Comparison of ENCODE assay signal across 37 mouse cellular contexts in the genomic region with DNA sequence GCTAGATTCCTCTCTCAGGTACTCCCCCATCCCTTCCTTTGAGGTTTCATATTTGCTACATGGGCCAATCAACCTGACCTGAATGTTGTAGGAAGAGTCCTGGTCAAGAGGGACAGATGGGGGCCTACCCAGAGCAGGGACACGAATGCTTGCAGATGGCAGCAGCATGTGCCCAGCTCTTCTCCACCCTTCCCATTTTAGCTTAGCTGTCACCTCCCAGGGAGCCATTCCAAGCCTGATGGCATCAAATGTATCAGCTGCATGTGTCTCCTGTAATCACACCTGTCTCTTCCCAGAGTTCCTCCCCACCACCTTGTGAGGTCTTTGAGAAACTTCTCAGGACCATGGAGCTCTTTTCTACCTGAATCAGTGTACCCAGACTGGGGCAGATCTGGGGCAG. TPM values are rescaled to one million over a fixed set of nuclear protein-coding genes. Genes with fewer than 3 reads are reported as not detected.
"Had no signal": no experiment of that assay in that cellular context is flagged by ENCODE, and none has a peak within 500 bp of the region (broad histone marks: within the 10 kb centered on the region; RNA-seq: fewer than 3 reads in every experiment).

No protein-coding gene starts in this region.

- ATAC-seq: hindbrain, embryonic 16.5 days; inflammation-experienced regulatory T-cells, adult 6 months; intestine, embryonic 15.5 days; liver, embryonic 12.5 days had no signal

- H3K4me3 ChIP-seq: heart, adult 2 months; heart, embryonic 10.5 days; heart, embryonic 12.5 days; hindbrain, embryonic 10.5 days; hindbrain, embryonic 12.5 days; intestine, embryonic 15.5 days; kidney, embryonic 15.5 days; layer of hippocampus, adult 2 months; limb, embryonic 13.5 days; limb, embryonic 15.5 days; liver, embryonic 12.5 days had no signal

- H3K9me3 ChIP-seq: intestine, embryonic 15.5 days; limb, embryonic 15.5 days had no signal

- H3K4me2 ChIP-seq: heart, embryonic 12.5 days; hindbrain, embryonic 12.5 days; hindbrain, embryonic 14.5 days; intestine, embryonic 15.5 days; kidney, embryonic 15.5 days; limb, embryonic 13.5 days; limb, embryonic 15.5 days; liver, embryonic 12.5 days had no signal

- H3K4me1 ChIP-seq: hindbrain, embryonic 10.5 days; hindbrain, embryonic 12.5 days; intestine, embryonic 15.5 days; limb, embryonic 13.5 days; limb, embryonic 15.5 days; liver, embryonic 12.5 days had no signal

- H3K9ac ChIP-seq: heart, embryonic 12.5 days; hindbrain, embryonic 12.5 days; hindbrain, embryonic 14.5 days; intestine, embryonic 15.5 days; kidney, embryonic 15.5 days; limb, embryonic 13.5 days; limb, embryonic 15.5 days; liver, embryonic 12.5 days; liver, embryonic 14.5 days had no signal

- H3K27ac ChIP-seq: heart, adult 2 months; heart, embryonic 10.5 days; hindbrain, embryonic 10.5 days; hindbrain, embryonic 12.5 days; hindbrain, embryonic 14.5 days; intestine, embryonic 15.5 days; kidney, embryonic 15.5 days; kidney, postnatal 0 days; layer of hippocampus, adult 2 months; limb, embryonic 13.5 days; limb, embryonic 15.5 days; liver, embryonic 12.5 days; liver, embryonic 14.5 days had no signal

- H3K27me3 ChIP-seq: heart, embryonic 12.5 days; hindbrain, embryonic 12.5 days; intestine, embryonic 15.5 days; kidney, embryonic 15.5 days; limb, embryonic 13.5 days; limb, embryonic 15.5 days; liver, embryonic 12.5 days had no signal

- DNase-seq: gastrocnemius, postnatal 10 days; gastrocnemius, postnatal 25 days; heart, adult 2 months; heart, postnatal 10 days; heart, postnatal 4 days; kidney, adult 18-20 months; kidney, postnatal 14 days; kidney, postnatal 4 days; layer of hippocampus, postnatal 36 days; left cerebral cortex, postnatal 4 days had no signal

- H3K36me3 ChIP-seq: heart, embryonic 10.5 days; heart, embryonic 12.5 days; hindbrain, embryonic 10.5 days; hindbrain, embryonic 12.5 days; intestine, embryonic 15.5 days; kidney, embryonic 15.5 days; limb, embryonic 13.5 days; limb, embryonic 15.5 days; liver, embryonic 12.5 days had no signal

RNA-seq across cellular contexts. Expression of gene Guca2b, which starts 1.7 kb away (rescaled TPM):
- total RNA-seq: gastrocnemius, postnatal 10 days; gastrocnemius, postnatal 25 days; gastrocnemius, postnatal 4 days; granulocyte monocyte progenitor cell, adult 5-6 weeks; heart, postnatal 10 days; heart, postnatal 25 days; layer of hippocampus, adult 2 months; layer of hippocampus, postnatal 14 days; layer of hippocampus, postnatal 36 days; left cerebral cortex, adult 18-20 months; left cerebral cortex, adult 8-10 months; left cerebral cortex, postnatal 10 days; left cerebral cortex, postnatal 25 days; left cerebral cortex, postnatal 4 days; liver, adult 2 months had no signal
- polyA plus RNA-seq: heart, embryonic 10.5 days; heart, embryonic 12.5 days; heart, embryonic 14.5 days; hindbrain, embryonic 10.5 days; hindbrain, embryonic 12.5 days; hindbrain, embryonic 14.5 days; hindbrain, embryonic 16.5 days; inflammation-experienced regulatory T-cells, adult 6 months; limb, embryonic 11.5 days; limb, embryonic 13.5 days; limb, embryonic 15.5 days; liver, adult 2 months had no signal

RNA-seq across cellular contexts. Expression of gene Guca2a, which starts 19.5 kb away (rescaled TPM):
- total RNA-seq: gastrocnemius, postnatal 10 days; gastrocnemius, postnatal 25 days; gastrocnemius, postnatal 4 days; granulocyte monocyte progenitor cell, adult 5-6 weeks; heart, adult 2 months; heart, postnatal 10 days; heart, postnatal 25 days; heart, postnatal 4 days; layer of hippocampus, adult 2 months; layer of hippocampus, postnatal 14 days; layer of hippocampus, postnatal 36 days; left cerebral cortex, adult 18-20 months; left cerebral cortex, postnatal 10 days; left cerebral cortex, postnatal 25 days; left cerebral cortex, postnatal 4 days; liver, adult 2 months had no signal
- polyA plus RNA-seq: frontal cortex, adult 2 months; heart, embryonic 10.5 days; heart, embryonic 12.5 days; heart, embryonic 14.5 days; hindbrain, embryonic 10.5 days; hindbrain, embryonic 12.5 days; hindbrain, embryonic 14.5 days; hindbrain, embryonic 16.5 days; inflammation-experienced regulatory T-cells, adult 6 months; limb, embryonic 11.5 days; limb, embryonic 13.5 days; limb, embryonic 15.5 days; liver, embryonic 12.5 days; liver, embryonic 14.5 days had no signal
